Mouse (Mus musculus): ENCODE data around the gene Lin52. TPM values are rescaled to one million over a fixed set of nuclear protein-coding genes. Genes with fewer than 3 reads are reported as not detected.

Gene Lin52
- polyA plus RNA-seq, 1 experiment from 2014 or later = 8.5 TPM

- H3K4me3 ChIP-seq (ENCODE audit: low read depth, low read length) = peak overlapping the region; percentile 49
- H3K4me1 ChIP-seq (replicated peaks; ENCODE audit: control insufficient read depth, insufficient read depth) = no peaks in the 10 kb centered on the region
- 0 out of 2 replicates have a peak overlapping the region, but pooled peaks have one; percentile 1 for H3K27ac ChIP-seq (replicated peaks)
- no peaks in the 10 kb centered on the region for H3K9me3 ChIP-seq (ENCODE audit: control insufficient read depth, low read length)
- no peak for ATAC-seq (ENCODE audit: low FRiP score, low TSS enrichment)
- H3K36me3 ChIP-seq (ENCODE audit: control insufficient read depth, insufficient read depth, low read length) = no peaks in the 10 kb centered on the region; the same call in 1 of the 2 replicates
- peak overlapping the region; percentile 52 for H3K9ac ChIP-seq (ENCODE audit: low read length)
- DNase-seq (ENCODE audit: low spot score) = no peak
- no peaks in the 10 kb centered on the region for H3K27me3 ChIP-seq (ENCODE audit: control insufficient read depth, insufficient read depth, low read length)
- 2% methylated on average over 11 of the region's 11 CpGs for WGBS
- peak overlapping the region; percentile 64 for H3K4me2 ChIP-seq (replicated peaks; ENCODE audit: low read depth)
- TF ChIP-seq CTCF (IDR thresholded peaks at IDR 0.05; ENCODE audit: low read depth) (no peak), EP300 (optimal IDR thresholded peaks at IDR 0.05) (no peak)
Measured at GRCm38 (mm10) chr12:84451801-84452200, 579 bp downstream of the Lin52 start.

GRCm38 (mm10) chr12:84456911-84457310, 5.7 kb downstream of the Lin52 start:
- Histone ChIP-seq H3K9me3 (ENCODE audit: control insufficient read depth, low read length) (no peaks in the 10 kb centered on the region), H3K4me2 (replicated peaks; ENCODE audit: low read depth) (no peak overlapping the region), H3K9ac (ENCODE audit: low read length) (no peak overlapping the region), H3K27me3 (ENCODE audit: control insufficient read depth, insufficient read depth, low read length) (no peaks in the 10 kb centered on the region), H3K27ac (replicated peaks) (no peak overlapping the region), H3K4me3 (ENCODE audit: low read depth, low read length) (no peak overlapping the region), H3K36me3 (ENCODE audit: control insufficient read depth, insufficient read depth, low read length) (peaks cover 2% of the 10 kb centered on the region; the same call in 1 of the 2 replicates), H3K4me1 (replicated peaks; ENCODE audit: control insufficient read depth, insufficient read depth) (no peaks in the 10 kb centered on the region)
- no peak for DNase-seq (ENCODE audit: low spot score)
- TF ChIP-seq EP300 (optimal IDR thresholded peaks at IDR 0.05) = no peak
- TF ChIP-seq CTCF (IDR thresholded peaks at IDR 0.05; ENCODE audit: low read depth) = no peak
- WGBS = 88% methylated on average over 3 of the region's 3 CpGs
- ATAC-seq (ENCODE audit: low FRiP score, low TSS enrichment) = no peak

- no peak overlapping the region for H3K4me3 ChIP-seq (ENCODE audit: low read depth, low read length)
- TF ChIP-seq CTCF (IDR thresholded peaks at IDR 0.05; ENCODE audit: low read depth) (peak; percentile 57), EP300 (optimal IDR thresholded peaks at IDR 0.05) (no peak)
- 59% methylated on average over 1 of the region's 1 CpGs for WGBS
- H3K9me3 ChIP-seq (ENCODE audit: control insufficient read depth, low read length) = no peaks in the 10 kb centered on the region
- H3K36me3 ChIP-seq (ENCODE audit: control insufficient read depth, insufficient read depth, low read length) = peaks cover 4% of the 10 kb centered on the region; the same call in 1 of the 2 replicates
- H3K27me3 ChIP-seq (ENCODE audit: control insufficient read depth, insufficient read depth, low read length) = no peaks in the 10 kb centered on the region
- ATAC-seq (ENCODE audit: low FRiP score, low TSS enrichment) = no peak
- no peak overlapping the region for H3K9ac ChIP-seq (ENCODE audit: low read length)
- no peak overlapping the region for H3K4me2 ChIP-seq (replicated peaks; ENCODE audit: low read depth)
- no peaks in the 10 kb centered on the region for H3K4me1 ChIP-seq (replicated peaks; ENCODE audit: control insufficient read depth, insufficient read depth)
- no peak overlapping the region for H3K27ac ChIP-seq (replicated peaks)
- DNase-seq (ENCODE audit: low spot score) = no peak
Measured at GRCm38 (mm10) chr12:84459845-84460244, 8.6 kb downstream of the Lin52 start.

GRCm38 (mm10) chr12:84461416-84461815, 10.2 kb downstream of the Lin52 start:
- H3K27me3 ChIP-seq (ENCODE audit: control insufficient read depth, insufficient read depth, low read length) = no peaks in the 10 kb centered on the region
- ATAC-seq (ENCODE audit: low FRiP score, low TSS enrichment) (no peak), DNase-seq (ENCODE audit: low spot score) (no peak)
- 83% methylated on average over 5 of the region's 5 CpGs for WGBS
- no peak overlapping the region for H3K27ac ChIP-seq (replicated peaks)
- H3K36me3 ChIP-seq (ENCODE audit: control insufficient read depth, insufficient read depth, low read length) = peaks cover 4% of the 10 kb centered on the region; the same call in 1 of the 2 replicates
- no peak overlapping the region for H3K9ac ChIP-seq (ENCODE audit: low read length)
- H3K4me1 ChIP-seq (replicated peaks; ENCODE audit: control insufficient read depth, insufficient read depth) = no peaks in the 10 kb centered on the region
- no peak overlapping the region for H3K4me2 ChIP-seq (replicated peaks; ENCODE audit: low read depth)
- H3K4me3 ChIP-seq (ENCODE audit: low read depth, low read length) = no peak overlapping the region
- H3K9me3 ChIP-seq (ENCODE audit: control insufficient read depth, low read length) = no peaks in the 10 kb centered on the region
- no peak for TF ChIP-seq CTCF (IDR thresholded peaks at IDR 0.05; ENCODE audit: low read depth)
- no peak for TF ChIP-seq EP300 (optimal IDR thresholded peaks at IDR 0.05)

GRCm38 (mm10) chr12:84462856-84463255, 11.6 kb downstream of the Lin52 start:
- H3K4me2 ChIP-seq (replicated peaks; ENCODE audit: low read depth) = no peak overlapping the region
- H3K4me1 ChIP-seq (replicated peaks; ENCODE audit: control insufficient read depth, insufficient read depth) = no peaks in the 10 kb centered on the region
- 0 out of 2 replicates have a peak, but pooled peaks cover 4% of the 10 kb centered on the region for H3K36me3 ChIP-seq (ENCODE audit: control insufficient read depth, insufficient read depth, low read length)
- H3K4me3 ChIP-seq (ENCODE audit: low read depth, low read length) = no peak overlapping the region
- WGBS = 84% methylated on average over 3 of the region's 3 CpGs
- no peak for TF ChIP-seq EP300 (optimal IDR thresholded peaks at IDR 0.05)
- TF ChIP-seq CTCF (IDR thresholded peaks at IDR 0.05; ENCODE audit: low read depth) = no peak
- H3K27ac ChIP-seq (replicated peaks) = no peak overlapping the region
- no peaks in the 10 kb centered on the region for H3K27me3 ChIP-seq (ENCODE audit: control insufficient read depth, insufficient read depth, low read length)
- H3K9ac ChIP-seq (ENCODE audit: low read length) = no peak overlapping the region
- H3K9me3 ChIP-seq (ENCODE audit: control insufficient read depth, low read length) = no peaks in the 10 kb centered on the region
- no peak for ATAC-seq (ENCODE audit: low FRiP score, low TSS enrichment)
- DNase-seq (ENCODE audit: low spot score) = no peak

- Histone ChIP-seq H3K4me1 (replicated peaks; ENCODE audit: control insufficient read depth, insufficient read depth) (no peaks in the 10 kb centered on the region), H3K9me3 (ENCODE audit: control insufficient read depth, low read length) (no peaks in the 10 kb centered on the region), H3K4me3 (ENCODE audit: low read depth, low read length) (no peak overlapping the region), H3K9ac (ENCODE audit: low read length) (no peak overlapping the region), H3K4me2 (replicated peaks; ENCODE audit: low read depth) (no peak overlapping the region), H3K36me3 (ENCODE audit: control insufficient read depth, insufficient read depth, low read length) (no peaks in the 10 kb centered on the region), H3K27me3 (ENCODE audit: control insufficient read depth, insufficient read depth, low read length) (no peaks in the 10 kb centered on the region), H3K27ac (replicated peaks) (no peak overlapping the region)
- ATAC-seq (ENCODE audit: low FRiP score, low TSS enrichment) (no peak), DNase-seq (ENCODE audit: low spot score) (no peak)
- no peak for TF ChIP-seq EP300 (optimal IDR thresholded peaks at IDR 0.05)
- peak; percentile 82 for TF ChIP-seq CTCF (IDR thresholded peaks at IDR 0.05; ENCODE audit: low read depth)
- WGBS = 0% methylated on average over 1 of the region's 1 CpGs
Measured at GRCm38 (mm10) chr12:84468701-84469100, 17.5 kb downstream of the Lin52 start.
